Comparison of ENCODE assay signal across 8 mouse cellular contexts in genomic region chr11:50114329-50114728, GRCm38 (mm10). TPM values are rescaled to one million over a fixed set of nuclear protein-coding genes. Genes with fewer than 3 reads are reported as not detected.
DNase-seq lines count a peak whose midpoint lies in the region; TF ChIP-seq lines count a peak whose summit lies in the region.

No protein-coding gene starts in this region.

- H3K36me3 ChIP-seq in kidney, adult 2 months (ENCODE audit: control insufficient read depth, insufficient read depth, low read length) = no peaks in the 10 kb centered on the region

- peak; percentile 90 for TF ChIP-seq CTCF in kidney, adult 2 months (conservative IDR thresholded peaks at IDR 0.05; ENCODE audit: insufficient read depth, insufficient read length, low read depth, low read length)
- peak; percentile 95 for TF ChIP-seq CTCF in lung, adult 2 months (IDR thresholded peaks at IDR 0.05; ENCODE audit: insufficient read depth, low read length)

- no peaks in the 10 kb centered on the region for H3K27me3 ChIP-seq in kidney, adult 2 months (replicated peaks; ENCODE audit: control insufficient read depth, insufficient read depth, low read length)

- DNase-seq in CD4-positive helper T cell, adult 2 months (ENCODE audit: low read depth, low spot score) = peak; percentile 83
- DNase-seq in MEL-GATA-1-ER (ENCODE audit: extremely low read depth, low read depth) = peak; percentile 50
- peak; percentile 79 for DNase-seq in cerebellum, adult 9-10 months
- peak; percentile 54 to 63 for DNase-seq in gastrocnemius, adult 8-10 months (ENCODE audit: low spot score in 2 of 2)
- peak; percentile 82 for DNase-seq in kidney, adult 2 months
- DNase-seq in lung, adult 2 months = peak; percentile 76
- peak; percentile 83 for DNase-seq in retina, embryonic 14.5 days (ENCODE audit: low spot score)
- peak; percentile 60 for DNase-seq in urinary bladder, postnatal 25 days (ENCODE audit: low spot score)

- 0 out of 2 replicates have a peak, but pooled peaks cover under 1% of the 10 kb centered on the region for H3K4me1 ChIP-seq in kidney, adult 2 months (ENCODE audit: control insufficient read depth, insufficient read depth, low read length)
- no peaks in the 10 kb centered on the region for H3K4me1 ChIP-seq in lung, adult 2 months (ENCODE audit: control insufficient read depth, insufficient read depth, low read length)

- no peak overlapping the region for H3K27ac ChIP-seq in kidney, adult 2 months (ENCODE audit: insufficient read depth, low read depth, low read length)

- no peak for TF ChIP-seq POLR2A in kidney, adult 2 months (IDR thresholded peaks at IDR 0.05; ENCODE audit: low read depth, low read length)
- no peak for TF ChIP-seq POLR2A in lung, adult 2 months (IDR thresholded peaks at IDR 0.05; ENCODE audit: borderline replicate concordance, extremely low read depth, low read depth, low read length)

- WGBS in kidney, adult 2 months = 17% methylated on average over 5 of the region's 5 CpGs
- WGBS in lung, adult 2 months = 20% methylated on average over 5 of the region's 5 CpGs

- no peak overlapping the region for H3K4me3 ChIP-seq in kidney, adult 2 months (ENCODE audit: insufficient read depth, low read depth, low read length)
- no peak overlapping the region for H3K4me3 ChIP-seq in lung, adult 2 months (replicated peaks; ENCODE audit: extremely low read depth, low read depth, low read length)

RNA-seq across cellular contexts. Expression of gene Tbc1d9b, which starts 16.9 kb away (rescaled TPM):
- total RNA-seq in gastrocnemius, adult 8-10 months (2022) = 10 to 100 TPM; 22.3 to 28.2 (median 23.1) TPM
- 52.2 and 60.9 TPM in 2 replicates for polyA plus RNA-seq in kidney, adult 2 months (2012; rRNA removed)
- polyA plus RNA-seq in lung, adult 2 months (2012; rRNA removed) = 66.1 and 68.4 TPM in 2 replicates

RNA-seq across cellular contexts. Expression of gene Mrnip, which starts 59.9 kb away (rescaled TPM):
- 1 to 10 TPM; 2.4 to 2.9 (median 2.6) TPM for total RNA-seq in gastrocnemius, adult 8-10 months (2022)
- 21.0 and 21.1 TPM in 2 replicates for polyA plus RNA-seq in kidney, adult 2 months (2012; rRNA removed)
- polyA plus RNA-seq in lung, adult 2 months (2012; rRNA removed) = 2.7 and 4.5 TPM in 2 replicates
